Mouse (Mus musculus) brain, embryonic 18.5 days (tissue): ENCODE results near the gene BC029722.

ENCODE experiments used
- DNase-seq: peaks from one replicate; pipeline ENCODE4 v3.0.0-alpha.2; 2012; ENCODE audit warnings: low read depth, low spot score

The BC029722 gene

DNA sequence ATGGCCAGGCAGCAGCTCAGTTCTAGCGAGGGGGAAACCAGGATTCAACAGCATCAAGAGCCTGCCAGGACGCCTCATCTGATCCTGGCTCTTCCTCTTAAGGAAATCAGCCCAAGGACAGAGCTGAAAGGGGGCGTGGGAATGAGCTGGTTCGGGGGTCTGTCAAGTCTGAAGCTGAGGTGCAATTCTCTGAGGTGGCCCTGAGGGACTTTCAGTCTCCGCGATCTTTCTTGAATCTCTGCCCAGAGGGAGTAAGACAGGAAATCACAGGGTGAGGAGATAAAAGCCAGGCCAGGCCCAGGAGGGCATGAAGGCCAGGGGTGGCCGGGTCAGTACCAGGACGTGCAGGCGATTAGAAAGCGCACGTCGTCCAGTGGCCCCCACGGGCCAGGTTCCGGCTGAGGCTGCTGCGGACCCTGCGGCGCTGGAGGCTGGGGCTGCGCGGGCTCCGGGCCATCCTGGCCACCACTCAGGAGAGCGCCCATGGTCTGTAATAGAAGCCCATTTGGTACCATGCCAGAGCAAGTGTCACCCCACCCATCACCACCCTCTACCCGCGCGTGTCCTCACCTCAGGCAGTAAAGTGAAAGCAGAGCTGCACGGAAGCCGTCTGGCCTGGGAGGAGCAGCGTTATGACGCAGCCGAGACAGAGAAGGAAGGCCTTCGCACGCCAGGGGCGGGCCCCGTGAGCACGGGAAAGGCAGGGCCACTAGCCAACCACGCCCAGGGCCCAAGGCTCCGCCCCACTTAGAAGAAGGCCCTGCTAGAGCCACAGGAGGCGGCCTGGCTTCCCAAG, 432 bp downstream of the BC029722 start:
- peak; percentile 76 for DNase-seq

DNA sequence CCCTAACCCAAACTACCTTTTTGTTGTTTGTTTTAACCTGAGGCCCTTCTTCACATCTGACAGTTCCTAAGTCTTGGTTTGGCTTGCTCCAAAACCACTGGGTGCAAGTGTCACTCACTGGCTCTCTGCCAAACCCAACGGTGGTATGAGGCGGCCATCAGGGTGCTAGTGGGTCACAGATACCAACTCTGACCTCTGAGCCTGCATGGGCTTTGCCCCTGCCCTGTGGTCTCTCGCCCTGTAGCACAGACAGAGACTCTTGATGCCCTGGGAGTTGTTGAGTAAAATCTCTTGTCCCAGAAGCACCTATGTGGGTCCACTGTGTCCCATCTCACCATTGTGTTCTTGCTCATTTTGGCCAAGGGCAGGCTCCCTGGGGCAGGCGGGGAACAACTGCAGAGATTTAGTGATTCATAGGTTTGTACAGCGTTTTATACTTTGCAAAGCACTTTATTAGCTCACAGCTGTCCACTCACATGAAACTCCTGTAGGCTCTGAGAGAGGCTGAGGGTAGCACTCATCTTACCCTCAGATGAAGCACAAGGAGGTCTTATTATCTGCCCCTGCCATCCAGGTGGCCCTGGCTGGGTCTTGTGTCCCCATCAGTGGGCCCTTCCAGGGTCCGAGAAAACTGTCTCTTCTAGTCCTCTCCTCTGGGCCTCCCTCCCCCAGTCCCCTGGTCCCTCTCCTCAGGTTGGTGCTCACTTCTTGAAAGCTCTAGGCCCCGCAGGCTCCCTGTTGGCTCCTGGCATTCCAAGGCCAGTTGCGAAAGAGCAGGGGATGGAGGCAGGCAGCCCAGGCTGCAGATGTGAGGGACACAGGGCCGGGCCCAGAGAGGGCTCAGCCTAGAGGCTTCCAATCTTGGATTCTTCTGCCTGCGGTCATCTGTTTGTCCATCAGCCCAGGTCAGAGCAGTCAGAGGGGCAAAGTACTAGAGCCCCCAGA, 1.7 kb downstream of the BC029722 start:
- DNase-seq, result no peak

DNA sequence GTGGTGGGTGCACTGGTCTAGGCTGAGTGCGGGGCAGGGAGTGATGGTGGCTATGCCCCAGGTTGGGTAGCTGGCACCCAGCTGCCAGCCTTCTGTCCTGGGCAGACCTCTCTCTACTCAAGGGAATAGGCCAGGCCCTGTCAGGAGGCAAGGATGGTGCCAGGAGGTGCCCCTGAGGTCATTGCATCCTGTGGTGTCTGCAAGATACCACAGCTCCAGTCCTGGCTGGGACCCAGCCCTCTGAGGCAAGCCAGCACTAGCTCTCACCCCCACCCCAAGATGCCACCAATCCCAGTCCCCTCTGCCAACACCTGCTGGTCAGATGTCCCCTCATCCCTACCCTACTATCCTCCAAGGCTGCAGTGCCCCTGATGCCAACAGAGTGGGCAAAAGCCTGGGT, 3.0 kb downstream of the BC029722 start:
- no peak for DNase-seq

DNA sequence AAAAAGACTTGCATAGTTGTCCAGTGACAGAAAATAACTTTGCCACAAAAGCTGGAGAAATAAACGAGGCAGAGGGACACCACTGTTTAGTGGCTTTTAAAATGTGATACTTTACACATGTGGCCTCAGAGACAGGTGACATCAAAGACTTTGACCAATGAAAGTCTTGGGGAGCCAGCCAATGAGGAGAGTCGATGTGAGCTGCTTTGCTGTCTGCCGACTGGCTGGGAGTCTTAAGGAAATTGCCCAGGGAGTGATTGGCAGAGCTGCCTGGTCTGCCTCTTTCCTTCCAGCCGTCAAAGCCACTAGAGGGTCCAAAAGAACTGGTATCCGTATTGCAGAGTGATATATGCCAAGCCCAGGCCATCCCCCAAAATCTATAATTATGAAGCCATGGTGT, 4.4 kb downstream of the BC029722 start:
- DNase-seq, result no peak

DNA sequence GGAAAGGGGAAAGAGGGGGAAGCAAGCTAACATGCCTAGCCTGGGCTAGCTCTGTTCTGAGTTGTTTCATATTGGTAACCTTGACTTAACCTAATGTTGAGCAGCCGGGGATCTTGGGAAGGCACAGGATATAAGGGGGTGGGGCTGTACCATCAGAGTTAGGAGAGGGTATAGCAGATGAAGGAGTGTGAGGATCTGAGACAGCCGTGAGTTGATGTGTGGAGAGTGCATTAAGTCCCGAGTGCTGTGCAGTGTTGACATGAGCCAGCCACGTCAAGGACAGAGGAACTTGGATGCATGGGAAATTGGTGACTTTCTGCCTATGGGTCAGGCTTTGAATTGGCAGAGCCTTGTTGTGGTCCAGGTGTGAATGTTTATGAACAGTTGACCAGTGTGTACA, 6.6 kb downstream of the BC029722 start:
- DNase-seq, result no peak

DNA sequence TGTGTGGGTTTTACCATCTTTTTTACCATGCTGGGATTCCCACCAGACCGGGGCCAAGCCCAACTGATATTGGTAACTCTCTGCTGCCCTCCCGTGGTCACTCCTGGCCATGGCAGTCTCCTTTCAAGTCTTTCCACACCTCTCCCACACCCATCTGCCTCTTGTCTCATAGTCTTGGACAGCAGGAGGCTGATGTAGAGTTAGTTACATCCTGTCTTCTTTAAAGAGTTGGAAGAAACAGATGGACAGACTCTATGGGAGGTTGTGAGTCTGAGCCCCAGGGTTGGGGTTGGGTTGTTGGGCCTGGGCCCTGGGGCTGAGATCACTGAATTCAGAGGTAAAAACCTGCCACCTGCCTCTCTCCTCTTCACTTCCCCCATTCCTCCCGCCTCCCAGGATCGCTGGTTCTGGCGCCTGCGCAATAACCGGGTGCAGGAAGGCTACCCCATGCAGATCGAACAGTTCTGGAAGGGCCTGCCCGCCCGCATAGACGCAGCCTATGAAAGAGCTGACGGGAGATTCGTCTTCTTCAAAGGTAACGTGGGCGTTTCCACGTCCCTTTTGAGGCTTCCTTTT, 7.3 kb downstream of the BC029722 start:
- DNase-seq, result no peak

DNA sequence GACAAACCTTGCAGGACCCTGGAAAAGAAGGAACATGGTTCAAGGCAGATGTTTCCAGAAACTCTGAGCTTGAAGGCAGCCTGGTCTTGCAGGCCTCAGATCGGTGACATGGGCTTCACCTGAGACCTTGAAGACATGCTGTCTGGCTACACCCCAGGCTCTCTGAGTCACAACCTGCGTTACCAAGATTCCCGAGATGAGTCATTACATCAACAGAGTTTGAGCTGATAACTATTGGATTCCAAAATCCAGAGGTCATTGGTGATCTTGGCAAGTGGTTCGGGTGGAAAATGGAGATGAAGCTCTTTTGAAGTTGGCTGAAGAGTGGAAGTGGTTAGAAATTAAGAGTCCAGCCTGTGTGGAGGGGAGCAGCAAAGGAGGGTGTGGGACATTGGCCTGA, 9.6 kb downstream of the BC029722 start:
- DNase-seq, result no peak

DNA sequence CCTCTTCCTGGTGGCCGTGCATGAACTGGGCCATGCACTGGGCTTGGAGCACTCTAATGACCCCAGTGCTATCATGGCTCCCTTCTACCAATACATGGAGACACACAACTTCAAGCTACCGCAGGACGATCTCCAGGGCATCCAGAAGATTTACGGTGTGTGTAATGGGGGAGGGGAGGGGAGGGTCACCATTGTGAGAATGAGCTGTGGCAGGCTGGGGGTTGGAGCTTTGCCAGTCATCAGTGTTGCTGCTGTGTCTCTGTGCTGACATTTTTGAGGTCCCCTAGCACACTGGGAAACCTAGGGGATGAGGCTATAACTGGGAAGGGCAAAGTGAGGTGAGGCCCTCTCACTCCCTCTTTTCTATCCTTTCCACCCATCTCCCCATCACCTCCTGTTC, 11.8 kb downstream of the BC029722 start:
- DNase-seq, result no peak

DNA sequence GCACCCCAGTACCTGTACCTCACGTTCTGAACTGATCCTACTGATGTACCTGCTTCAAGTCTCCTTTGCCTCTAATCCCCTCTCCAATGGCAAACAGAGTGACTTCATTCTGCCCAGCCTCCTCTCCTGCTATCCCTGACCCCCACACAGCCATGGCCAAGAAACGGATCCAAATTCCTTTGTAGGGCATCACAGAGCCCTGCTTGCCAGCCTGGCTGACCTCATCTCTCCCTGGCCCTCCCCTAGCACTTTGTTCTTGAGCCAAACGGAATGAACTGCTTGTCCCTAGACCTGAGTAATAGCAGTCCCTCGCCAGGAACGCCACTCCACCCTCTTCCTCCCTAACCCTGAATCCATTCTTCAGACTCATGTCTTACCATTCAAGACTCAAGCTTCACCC, 12.7 kb downstream of the BC029722 start:
- no peak for DNase-seq

DNA sequence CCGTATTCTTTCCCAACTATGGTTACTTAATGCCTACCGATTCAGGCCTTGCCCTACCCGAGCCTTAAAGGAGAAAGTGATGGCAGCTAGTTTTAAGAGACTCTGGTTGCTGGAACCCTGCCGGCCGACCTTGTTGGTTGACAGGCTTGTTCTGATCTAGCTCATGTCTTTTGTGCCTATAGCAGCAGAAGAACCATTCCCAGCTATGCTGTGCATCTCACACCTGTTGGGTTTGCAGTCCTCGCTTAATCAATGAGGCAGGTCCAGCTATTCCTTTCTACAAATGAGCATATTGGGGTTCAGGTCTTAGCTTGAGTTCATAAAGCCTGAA, 13.3 kb downstream of the BC029722 start:
- DNase-seq, result no peak

DNA sequence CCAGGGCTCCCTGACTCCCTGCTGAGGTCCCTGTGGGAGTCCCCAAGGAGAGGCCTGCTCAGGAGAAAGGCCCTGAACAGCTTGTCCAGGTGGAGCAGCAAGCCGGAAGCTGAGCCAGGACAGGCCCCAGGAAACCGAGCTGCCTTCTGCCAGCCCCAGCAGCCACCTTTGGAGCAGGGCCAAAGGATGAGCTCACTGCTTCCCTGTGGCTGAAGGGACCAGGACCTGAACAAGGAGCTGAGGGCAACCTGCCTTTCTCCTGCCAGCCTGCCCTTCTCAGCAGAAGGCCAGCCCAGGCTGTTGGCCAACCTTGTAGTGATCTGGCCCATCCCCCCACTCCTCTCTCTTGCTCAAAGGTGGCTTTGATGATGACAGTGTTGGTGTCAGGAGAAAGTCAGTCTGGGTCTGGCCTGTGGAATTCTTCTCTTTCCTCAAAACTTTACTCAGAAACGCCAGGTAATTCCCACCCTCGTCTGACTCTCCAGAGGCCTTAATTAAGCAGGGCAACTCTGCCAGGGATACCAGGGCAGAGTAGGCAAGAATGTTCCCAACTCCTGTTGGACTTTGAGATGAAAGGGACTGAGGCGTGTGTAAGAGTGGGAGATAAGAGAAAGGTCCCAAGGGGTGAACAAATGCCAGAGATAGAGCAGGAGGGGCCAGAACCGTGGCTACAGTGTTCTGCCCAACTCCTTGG, 13.8 kb downstream of the BC029722 start:
- DNase-seq, result no peak

DNA sequence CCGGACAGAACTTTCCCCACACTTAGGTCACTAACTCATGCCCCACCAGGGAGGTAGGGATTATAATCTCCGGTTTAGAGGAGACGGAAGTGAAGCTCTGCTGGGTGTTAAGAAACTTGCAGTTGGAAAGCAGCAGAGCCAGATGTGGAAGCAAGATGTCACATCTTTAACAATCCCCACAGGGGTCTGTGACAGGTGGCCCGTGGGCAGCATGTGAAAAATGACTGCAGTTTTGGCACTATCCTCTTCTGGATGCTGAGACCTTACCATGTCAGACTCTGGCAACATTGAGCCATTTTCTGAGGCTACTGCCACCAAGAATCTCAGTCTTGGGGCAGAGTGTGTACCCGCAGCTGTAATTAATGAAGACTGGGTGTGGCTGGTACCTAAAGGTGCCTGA, 15.2 kb downstream of the BC029722 start:
- no peak for DNase-seq

DNA sequence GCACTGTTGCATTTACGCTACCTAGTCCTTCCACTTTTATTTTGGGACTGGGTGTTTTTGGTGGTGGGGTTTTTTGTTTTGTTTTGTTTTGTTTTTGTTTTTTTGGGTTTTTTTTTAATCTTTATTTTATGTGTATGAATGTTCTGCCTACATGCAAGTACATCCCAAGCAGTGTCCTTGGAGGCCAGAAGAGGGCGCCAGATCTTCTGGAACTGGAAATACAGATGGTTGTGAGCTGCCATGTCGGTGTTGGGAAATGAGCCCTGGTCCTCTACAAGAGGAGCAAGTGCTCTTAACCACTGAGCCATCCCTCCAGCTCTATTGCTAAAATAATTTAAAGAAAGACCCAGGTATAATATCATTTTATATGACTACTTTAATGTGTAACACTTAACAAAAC, 16.5 kb downstream of the BC029722 start:
- no peak for DNase-seq

DNA sequence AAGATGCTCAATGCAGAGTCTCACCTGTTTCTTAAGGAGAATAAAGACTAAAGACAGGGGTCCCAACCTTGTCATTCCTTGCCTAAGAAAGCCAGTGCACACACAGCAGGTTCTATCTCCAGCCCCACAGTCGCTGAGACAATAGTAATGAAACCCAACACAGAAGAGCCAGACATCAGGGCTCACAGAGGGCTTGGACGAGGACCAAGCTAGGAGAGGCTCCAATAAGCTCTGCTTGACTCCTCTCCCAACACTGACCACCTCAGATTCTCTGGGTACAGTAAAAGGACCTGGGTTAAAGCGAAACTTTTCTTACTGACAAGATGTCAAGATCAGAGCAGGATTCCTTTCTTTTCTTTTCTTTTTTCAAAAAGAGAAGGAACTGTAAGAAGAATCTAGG, 20.6 kb downstream of the BC029722 start:
- no peak for DNase-seq

DNA sequence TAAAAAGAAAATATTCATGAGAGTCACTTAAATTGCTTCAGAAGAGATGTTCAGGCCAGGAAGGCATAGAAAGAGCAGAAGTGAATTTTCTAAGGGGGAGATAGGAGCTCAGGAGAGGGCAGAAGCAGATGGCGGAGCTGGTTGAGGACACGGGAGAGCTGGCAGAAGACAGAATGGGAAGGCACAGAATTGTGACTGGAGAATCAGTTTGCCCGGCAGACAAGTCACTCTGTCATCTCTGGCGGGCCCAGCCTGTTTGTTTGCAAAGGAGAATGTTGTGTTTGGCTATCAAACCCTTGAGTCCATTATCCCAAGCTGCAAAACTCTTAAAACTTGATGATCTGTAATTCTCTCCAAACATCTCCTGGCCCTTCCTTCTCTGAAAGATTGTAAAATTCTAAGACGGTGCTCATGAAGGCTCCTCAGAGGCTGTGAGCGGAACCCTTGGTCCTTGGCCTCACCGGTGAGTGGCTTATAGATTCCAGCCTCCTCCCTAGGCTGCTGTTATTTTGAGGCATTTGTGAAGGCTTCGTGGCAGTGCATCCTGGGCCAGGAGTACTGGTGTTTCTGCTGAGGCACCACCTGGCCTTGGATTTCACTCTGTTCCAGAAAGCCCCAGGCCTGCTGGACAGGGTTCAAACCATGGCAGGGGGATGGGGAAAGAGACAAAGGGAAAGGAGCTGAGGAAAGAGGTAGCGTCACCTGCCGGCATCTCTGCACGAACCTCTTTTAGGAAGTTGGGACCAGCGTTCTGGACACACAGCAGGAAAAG, 24.4 kb downstream of the BC029722 start:
- DNase-seq, result no peak

DNA sequence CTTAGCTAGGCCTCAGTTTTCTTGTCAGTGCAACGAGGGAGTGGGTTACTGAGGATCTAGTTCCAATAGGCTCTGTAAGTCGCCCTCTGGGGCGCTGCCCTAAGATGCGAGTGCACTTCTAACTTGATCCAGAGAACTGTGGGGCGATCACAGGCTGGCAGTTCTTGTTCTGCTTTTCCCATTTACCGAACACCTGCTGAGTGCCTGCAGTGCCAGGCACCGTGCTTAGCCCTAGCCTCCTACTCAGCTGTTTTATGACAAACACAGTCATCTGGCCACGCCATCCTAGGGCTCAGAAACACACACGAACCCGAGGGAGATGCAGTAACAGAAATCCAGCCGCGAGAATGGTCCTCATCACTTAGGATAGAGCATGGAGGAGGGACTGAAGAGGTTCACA, 26.3 kb downstream of the BC029722 start:
- no peak for DNase-seq

DNA sequence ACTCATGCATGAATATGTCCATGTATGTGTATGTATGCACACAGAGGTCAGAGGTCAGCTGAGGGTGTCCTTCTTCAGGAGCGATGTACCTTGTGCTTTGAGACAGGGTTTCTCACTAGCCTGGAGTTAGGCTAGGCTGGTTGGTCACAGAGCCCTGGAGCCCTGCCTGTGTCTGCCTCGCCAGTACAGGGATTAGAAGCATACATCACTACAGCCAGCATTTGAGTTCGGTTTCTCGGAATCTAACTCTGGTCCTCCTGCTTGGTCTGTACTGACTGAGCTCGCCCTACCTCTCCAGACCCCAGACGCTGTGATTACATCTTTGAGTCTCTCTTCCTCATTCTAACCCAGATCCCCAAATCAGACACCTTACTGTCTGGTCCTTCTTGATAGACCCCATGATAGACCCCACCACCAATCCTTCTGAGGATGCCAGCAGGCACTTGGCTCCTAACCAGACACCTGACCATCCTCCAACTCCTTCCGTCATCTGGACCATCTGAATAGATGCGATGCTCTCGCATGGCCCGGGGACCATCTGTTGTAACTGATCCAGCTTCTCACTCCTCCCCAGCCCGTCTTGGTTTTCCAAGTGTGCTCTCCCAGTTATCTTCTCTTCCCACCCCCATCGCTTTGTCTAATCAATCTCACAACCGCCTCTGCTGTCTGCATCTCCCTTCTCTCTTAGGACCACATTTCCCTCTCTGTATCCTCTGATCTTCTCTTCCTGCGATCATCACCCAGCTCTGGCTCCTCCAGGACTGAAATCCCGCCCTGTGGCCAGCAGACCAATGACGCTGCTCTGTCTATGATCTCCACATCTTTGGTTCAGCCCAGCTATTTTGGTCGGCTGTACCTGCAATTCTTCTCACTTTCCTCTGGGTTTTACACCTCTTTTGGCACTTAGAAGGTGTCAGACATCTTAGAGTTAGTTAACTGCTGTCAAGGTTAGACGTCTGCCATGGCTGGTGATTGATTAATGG, 31.0 kb downstream of the BC029722 start:
- DNase-seq, result no peak

DNA sequence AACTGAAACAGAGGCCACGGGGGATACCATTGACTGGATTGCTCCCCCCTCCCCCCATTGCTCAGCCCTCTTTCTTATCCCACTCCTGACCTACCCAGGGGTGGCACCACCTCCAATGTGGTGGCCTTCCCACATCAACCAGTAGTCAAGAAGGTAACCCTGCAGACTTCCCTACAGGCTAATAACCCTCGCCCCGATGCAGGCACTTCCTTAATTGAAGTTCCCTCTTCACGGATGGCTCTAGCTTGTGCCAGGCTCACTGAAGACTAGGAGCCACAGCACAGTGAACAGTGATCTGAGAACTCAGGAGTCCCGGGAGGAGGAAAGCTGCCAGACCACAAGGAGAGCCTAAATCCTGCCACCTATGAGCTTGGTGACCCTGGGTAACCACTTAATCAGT, 32.3 kb downstream of the BC029722 start:
- no peak for DNase-seq

DNA sequence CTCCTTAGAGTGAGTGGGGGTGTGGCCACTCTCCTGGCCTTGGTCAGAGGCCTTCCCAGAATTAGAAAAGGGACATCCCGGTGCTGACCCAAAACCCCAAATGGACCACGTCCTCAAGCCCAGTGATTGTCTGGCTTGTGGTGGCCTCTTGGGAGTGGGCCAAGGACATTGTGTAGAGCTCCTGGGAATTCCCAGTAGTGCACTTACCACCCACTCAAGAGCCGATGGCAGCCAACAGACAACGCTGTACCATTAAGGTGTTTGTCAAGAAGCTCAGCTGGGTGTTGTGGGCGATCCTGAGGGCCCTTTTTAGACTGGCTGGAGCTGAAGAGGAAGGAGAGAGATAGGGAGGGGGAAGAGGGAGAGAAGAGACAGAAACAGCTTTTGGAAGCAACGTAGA, 34.7 kb downstream of the BC029722 start:
- DNase-seq, result no peak

DNA sequence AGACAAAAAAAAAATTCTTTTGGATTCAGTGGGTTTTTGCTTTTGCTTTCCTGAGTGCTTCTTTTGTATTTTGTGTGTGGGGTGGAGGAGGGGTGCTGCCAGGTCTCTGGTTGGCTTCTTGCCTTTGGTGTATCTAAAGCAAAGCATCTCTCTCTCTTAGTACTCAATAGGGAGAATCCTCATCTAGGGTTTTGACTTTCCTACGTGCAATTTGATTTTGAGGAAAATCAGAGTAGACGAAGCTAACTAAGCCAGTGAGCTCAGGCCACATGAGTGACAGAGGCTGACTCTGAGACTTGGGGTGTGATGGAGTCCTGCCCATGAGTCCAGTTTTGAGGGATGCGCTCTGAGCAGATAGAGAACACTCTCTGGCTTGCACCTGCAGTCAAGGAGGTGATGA, 39.7 kb downstream of the BC029722 start:
- DNase-seq, result no peak
